Mouse (Mus musculus) frontal cortex, postnatal 36 days (tissue): Measurements from ENCODE around the gene Rnf130.
"Not testable (repeated sequence)": the region's sequence is repeated elsewhere in the genome, so short reads cannot be mapped to it uniquely, and the experiment has no call there.

Source experiments
- DNase-seq, 2 experiments: peaks; one replicate each; pipeline ENCODE4 v3.0.0; 2022; ENCODE audit warnings: low spot score in 2 of 2

Rnf130 gene

GRCm38 (mm10) chr11:50086211-50086610 is 61.1 kb downstream of the Rnf130 start:
- peak in 1 of 2 experiments; percentile 47 for DNase-seq

- DNase-seq, result no peak
These were observed 64.7 kb downstream of the Rnf130 start for GRCm38 (mm10) chr11:50089840-50090239.

GRCm38 (mm10) chr11:50090982-50091675 is 66.0 kb downstream of the Rnf130 start:
- no peak for DNase-seq

GRCm38 (mm10) chr11:50091681-50092080 is 66.5 kb downstream of the Rnf130 start:
- no peak for DNase-seq

GRCm38 (mm10) chr11:50095661-50096060 is 70.5 kb downstream of the Rnf130 start:
- no peak for DNase-seq

GRCm38 (mm10) chr11:50097091-50097490 is 71.9 kb downstream of the Rnf130 start:
- DNase-seq, result no peak

GRCm38 (mm10) chr11:50098961-50099481 is 73.9 kb downstream of the Rnf130 start:
- DNase-seq, result no peak

- DNase-seq, result no peak
These were observed 74.5 kb downstream of the Rnf130 start for GRCm38 (mm10) chr11:50099692-50100091.

- no peak for DNase-seq
These were observed 75.6 kb downstream of the Rnf130 start for GRCm38 (mm10) chr11:50100548-50101307.

- DNase-seq, result not testable (repeated sequence)
These were observed 76.8 kb downstream of the Rnf130 start for GRCm38 (mm10) chr11:50101962-50102361.

- no peak for DNase-seq
These were observed 78.9 kb downstream of the Rnf130 start for GRCm38 (mm10) chr11:50104016-50104415.

- DNase-seq, result no peak
These were observed 80.1 kb downstream of the Rnf130 start for GRCm38 (mm10) chr11:50105237-50105636.

- no peak for DNase-seq
These were observed 80.9 kb downstream of the Rnf130 start for GRCm38 (mm10) chr11:50106024-50106423.

GRCm38 (mm10) chr11:50108823-50109244 is 83.7 kb downstream of the Rnf130 start:
- no peak for DNase-seq

- peak in 1 of 2 experiments; percentile 50 for DNase-seq
These were observed 89.2 kb downstream of the Rnf130 start for GRCm38 (mm10) chr11:50114329-50114728.

- no peak for DNase-seq
These were observed 97.5 kb downstream of the Rnf130 start for GRCm38 (mm10) chr11:50122631-50123081.

- DNase-seq, result no peak
These were observed 102.6 kb downstream of the Rnf130 start for GRCm38 (mm10) chr11:50127781-50128180.

- DNase-seq, result peak; percentile 85 to 92
These were observed 105.9 kb downstream of the Rnf130 start, which contains the start of gene Tbc1d9b for GRCm38 (mm10) chr11:50130811-50131766. Gene Tbc1d9b, plus strand, starts transcription at chr11:50131396.

- DNase-seq, result no peak
These were observed 106.7 kb downstream of the Rnf130 start for GRCm38 (mm10) chr11:50131801-50132201.

GRCm38 (mm10) chr11:50132265-50132664 is 107.1 kb downstream of the Rnf130 start:
- DNase-seq, result no peak

- DNase-seq, result no peak
These were observed 109.2 kb downstream of the Rnf130 start for GRCm38 (mm10) chr11:50134136-50134859.
